In genomic region chr3:118431031-118431723, GRCm38 (mm10) we compare ENCODE assay signal across 8 mouse cellular contexts.
DNase-seq lines count a peak whose midpoint lies in the region; TF ChIP-seq lines count a peak whose summit lies in the region.

No protein-coding gene starts in this region.

- no peak overlapping the region for H3K9ac ChIP-seq in liver, adult 2 months (ENCODE audit: low read depth, low read length)

- 2% methylated on average over 22 of the region's 22 CpGs for WGBS in heart, embryonic 10.5 days
- WGBS in liver, adult 2 months: 3% methylated on average over 22 of the region's 22 CpGs

- peak; percentile 36; the same call in 1 of the 2 replicates for TF ChIP-seq CTCF in liver, adult 2 months (IDR thresholded peaks at IDR 0.05; ENCODE audit: low read depth, low read length)

- H3K27me3 ChIP-seq in heart, embryonic 10.5 days (ENCODE audit: insufficient read depth, poor library complexity, severe bottlenecking): peaks cover 73% of the 10 kb centered on the region
- H3K27me3 ChIP-seq in liver, adult 2 months (ENCODE audit: control insufficient read depth, insufficient read depth, low read length): no peaks in the 10 kb centered on the region
- no peaks in the 10 kb centered on the region for H3K27me3 ChIP-seq in myocyte (ENCODE audit: control insufficient read depth, insufficient read depth, insufficient read length)

- H3K4me1 ChIP-seq in heart, embryonic 10.5 days: peaks cover 8% of the 10 kb centered on the region
- H3K4me1 ChIP-seq in liver, adult 2 months (ENCODE audit: control insufficient read depth, insufficient read depth, low read length): peaks cover 20% of the 10 kb centered on the region; the same call in 1 of the 2 replicates

- no peak for TF ChIP-seq POLR2A in liver, adult 2 months (IDR thresholded peaks at IDR 0.05; ENCODE audit: extremely low read depth, insufficient read depth, low read length)
- no peak for TF ChIP-seq POLR2A in myocyte (IDR thresholded peaks at IDR 0.05; ENCODE audit: insufficient read length, low read depth)

- no peak overlapping the region for H3ac ChIP-seq in myocyte (ENCODE audit: control insufficient read depth, insufficient read length)

- intact Hi-C loops in heart, postnatal 25 days (cut with DNase I): no loop called here

- H3K4me2 ChIP-seq in myocyte (ENCODE audit: low read depth): peak overlapping the region; percentile 58

- peak overlapping the region; percentile 48 for H3K4me3 ChIP-seq in heart, embryonic 10.5 days
- peak overlapping the region; percentile 14; the same call in 1 of the 2 replicates for H3K4me3 ChIP-seq in liver, adult 2 months (ENCODE audit: insufficient read depth, low read depth, low read length)
- H3K4me3 ChIP-seq in myocyte: no peak overlapping the region

- H3K27ac ChIP-seq in heart, embryonic 10.5 days: no peak overlapping the region
- no peak overlapping the region for H3K27ac ChIP-seq in liver, adult 2 months (replicated peaks; ENCODE audit: insufficient read depth, low read depth, low read length)

- no peaks in the 10 kb centered on the region for H3K36me3 ChIP-seq in heart, embryonic 10.5 days
- H3K36me3 ChIP-seq in liver, adult 2 months (ENCODE audit: control insufficient read depth, insufficient read depth, low read length): no peaks in the 10 kb centered on the region
- no peaks in the 10 kb centered on the region for H3K36me3 ChIP-seq in myocyte (ENCODE audit: control insufficient read depth, insufficient read depth)

- H3K9me3 ChIP-seq in heart, embryonic 10.5 days: no peaks in the 10 kb centered on the region

- no peaks in the 10 kb centered on the region for H3K79me2 ChIP-seq in liver, adult 2 months (ENCODE audit: control insufficient read depth, insufficient read depth, low read length)
- H3K79me2 ChIP-seq in myocyte (ENCODE audit: control insufficient read depth, insufficient read depth): no peaks in the 10 kb centered on the region

- peak; percentile 42 to 74 for DNase-seq in heart, adult 18-20 months
- DNase-seq in heart, postnatal 25 days (ENCODE audit: low spot score): no peak
- DNase-seq in embryo, embryonic 11 days: peak; percentile 92
- DNase-seq in heart, embryonic 10.5 days (ENCODE audit: low spot score): peak; percentile 94
- peak; percentile 72 for DNase-seq in kidney, adult 9 months
- peak; percentile 68 for DNase-seq in liver, adult 2 months (ENCODE audit: extremely low read depth, low read depth, low spot score)
- DNase-seq in urinary bladder, postnatal 4 days (ENCODE audit: low spot score in 2 of 2): peak; percentile 57 to 86

TF ChIP-seq in myocyte, 11 proteins besides CTCF, POLR2A, EP300 and RAD21:
- TF ChIP-seq TCF12 (IDR thresholded peaks at IDR 0.05; ENCODE audit: insufficient read depth, poor library complexity, severe bottlenecking): no peak
- TF ChIP-seq MYOD1 (IDR thresholded peaks at IDR 0.05; ENCODE audit: control insufficient read depth in 1 of 3, insufficient read length in 2 of 3, low read depth in 2 of 3): peak in 1 of 3 experiments; percentile 24
- peak; percentile 76 for TF ChIP-seq MAX (IDR thresholded peaks at IDR 0.05; ENCODE audit: low read depth)
- peak; percentile 100 for TF ChIP-seq REST (IDR thresholded peaks at IDR 0.05; ENCODE audit: insufficient read depth, insufficient read length)
- TF ChIP-seq MYOG (IDR thresholded peaks at IDR 0.05; ENCODE audit: control insufficient read depth in 1 of 3, insufficient read depth in 1 of 3, insufficient read length in 2 of 3, low read depth in 2 of 3): peak in 1 of 3 experiments; percentile 64
TF ChIP-seq in myocyte: peak in this region for 4.
